Mouse (Mus musculus) midbrain, postnatal 0 days (tissue): ENCODE data around the gene Prf1. TPM values are rescaled to one million over a fixed set of nuclear protein-coding genes. Genes with fewer than 3 reads are reported as not detected.

ENCODE experiments used
- ATAC-seq: fragments of 200-750 bp; cut with Nextera tagmentation; 2 replicates; pipeline ENCODE4 v1.8.0; 2017; ENCODE audit warnings: moderate number of reproducible peaks, mild to moderate bottlenecking, moderate TSS enrichment, moderate library complexity; ENCODE audit not compliant: low FRiP score
- DNase-seq: peaks from one replicate; pipeline ENCODE4 v3.0.0-alpha.2; 2015; ENCODE audit warnings: low spot score
- H3K27ac ChIP-seq: fragments of 300-500 bp; sonication (generic); 2 replicates; pipeline ENCODE4 v1.5.1; 2014; ENCODE audit warnings: low read depth, mild to moderate bottlenecking, low read length, mixed read lengths
- H3K27me3 ChIP-seq: fragments of 300-500 bp; sonication (generic); 2 replicates; pipeline ENCODE4 v1.6.1; 2014; ENCODE audit warnings: low read length, control low read depth, mixed read lengths; ENCODE audit not compliant: insufficient read depth
- H3K36me3 ChIP-seq: fragments of 300-500 bp; sonication (generic); 2 replicates; pipeline ENCODE4 v1.6.1; 2014; ENCODE audit warnings: low read length, control low read depth, mixed read lengths; ENCODE audit not compliant: insufficient read depth
- H3K4me1 ChIP-seq: fragments of 300-500 bp; sonication (generic); 2 replicates; pipeline ENCODE4 v1.6.1; 2014; ENCODE audit warnings: mild to moderate bottlenecking, control low read depth, antibody characterized with exemption, low read length, mixed read lengths; ENCODE audit not compliant: insufficient read depth
- H3K4me2 ChIP-seq: fragments of 300-500 bp; sonication (generic); 2 replicates; pipeline ENCODE4 v1.6.1; 2014; ENCODE audit warnings: low read depth, mild to moderate bottlenecking, low read length, mixed read lengths; ENCODE audit not compliant: poor library complexity, severe bottlenecking
- H3K4me3 ChIP-seq: fragments of 300-500 bp; sonication (generic); 2 replicates; pipeline ENCODE4 v1.5.1; 2014; ENCODE audit warnings: low read depth, mild to moderate bottlenecking, low read length, moderate library complexity
- H3K9ac ChIP-seq: fragments of 300-500 bp; sonication (generic); replicated peaks from 2 replicates; pipeline ENCODE4 v1.6.1; 2014; ENCODE audit warnings: mild to moderate bottlenecking, low read length, moderate library complexity, mixed read lengths; ENCODE audit not compliant: poor library complexity, severe bottlenecking
- H3K9me3 ChIP-seq: fragments of 300-500 bp; sonication (generic); 2 replicates; pipeline ENCODE4 v1.6.1; 2016; ENCODE audit warnings: low read length, control low read depth
- CTCF ChIP-seq: IDR thresholded peaks from 2 replicates; pipeline ENCODE4 v1.5.1; 2016; ENCODE audit warnings: antibody characterized with exemption, mild to moderate bottlenecking
- WGBS: fragments of 180-500 bp; shearing (Covaris S2); extraction: QIAGEN DNeasy Blood & Tissue Kit; methylation state at CpG from one replicate; pipeline ENCODE4 v1.1.7; 2014; 5-methylcytosine and 5-hydroxymethylcytosine counted together
- polyA plus RNA-seq: library from polyadenylated mRNA; unstranded; fragments of >200 nt; fragmentation: Nextera tagmentation; extraction: Ambion mirVana; gene quantifications from 2 replicates; pipeline ENCODE4 v1.2.1, GENCODE M21; 2015
- total RNA-seq: library from RNA; depleted of rRNA; stranded (reverse); fragments of >200 nt; gene quantifications from 2 replicates; pipeline ENCODE4 v1.2.3, GENCODE M21; 2014; rRNA removed

The Prf1 gene
- total and polyA plus RNA-seq, 2 experiments from 2014 or later: not detected

- no peaks in the 10 kb centered on the region for H3K4me1 ChIP-seq
- ATAC-seq (no peak), DNase-seq (no peak)
- H3K9me3 ChIP-seq: no peaks in the 10 kb centered on the region
- H3K27ac ChIP-seq: no peak overlapping the region
- no peak overlapping the region for H3K4me2 ChIP-seq
- H3K4me3 ChIP-seq: no peak overlapping the region
- WGBS: 93% methylated on average over 13 of the region's 13 CpGs
- H3K9ac ChIP-seq: no peak overlapping the region
- no peak for TF ChIP-seq CTCF
- H3K27me3 ChIP-seq: no peaks in the 10 kb centered on the region
- H3K36me3 ChIP-seq: peaks cover 7% of the 10 kb centered on the region
Measured at GRCm38 (mm10) chr10:61342750-61343149, 45.1 kb downstream of the Prf1 start.

GRCm38 (mm10) chr10:61343950-61344349, 46.3 kb downstream of the Prf1 start:
- ATAC-seq (no peak), DNase-seq (peak; percentile 35)
- Histone ChIP-seq H3K9me3 (no peaks in the 10 kb centered on the region), H3K4me1 (no peaks in the 10 kb centered on the region), H3K36me3 (peaks cover 15% of the 10 kb centered on the region), H3K4me3 (no peak overlapping the region), H3K4me2 (no peak overlapping the region), H3K27me3 (no peaks in the 10 kb centered on the region), H3K9ac (no peak overlapping the region), H3K27ac (no peak overlapping the region)
- WGBS: 57% methylated on average over 8 of the region's 8 CpGs
- TF ChIP-seq CTCF: peak; percentile 78

GRCm38 (mm10) chr10:61345179-61345578, 47.5 kb downstream of the Prf1 start:
- ATAC-seq: no peak
- peaks cover 22% of the 10 kb centered on the region for H3K36me3 ChIP-seq

GRCm38 (mm10) chr10:61346374-61346773, 48.7 kb downstream of the Prf1 start:
- no peaks in the 10 kb centered on the region for H3K4me1 ChIP-seq
- WGBS: 33% methylated on average over 10 of the region's 10 CpGs
- H3K36me3 ChIP-seq: peaks cover 27% of the 10 kb centered on the region
- no peaks in the 10 kb centered on the region for H3K27me3 ChIP-seq
- no peak for TF ChIP-seq CTCF
- H3K4me3 ChIP-seq: no peak overlapping the region
- H3K4me2 ChIP-seq: no peak overlapping the region
- H3K27ac ChIP-seq: no peak overlapping the region
- ATAC-seq: no peak
- H3K9me3 ChIP-seq: no peaks in the 10 kb centered on the region
- H3K9ac ChIP-seq: no peak overlapping the region
- DNase-seq: no peak

More at GRCm38 (mm10) chr10:61345179-61345578, 47.5 kb downstream of the Prf1 start:
- H3K4me1 ChIP-seq: no peaks in the 10 kb centered on the region
- H3K4me3 ChIP-seq: no peak overlapping the region
- H3K4me2 ChIP-seq: no peak overlapping the region
- no peaks in the 10 kb centered on the region for H3K9me3 ChIP-seq
- WGBS: 78% methylated on average over 8 of the region's 8 CpGs
- no peak for DNase-seq
- no peak overlapping the region for H3K9ac ChIP-seq
- no peak overlapping the region for H3K27ac ChIP-seq
- no peaks in the 10 kb centered on the region for H3K27me3 ChIP-seq
- TF ChIP-seq CTCF: no peak

GRCm38 (mm10) chr10:61351216-61351615, 53.6 kb downstream of the Prf1 start:
- Histone ChIP-seq H3K4me2 (no peak overlapping the region), H3K9ac (no peak overlapping the region), H3K9me3 (no peaks in the 10 kb centered on the region), H3K4me1 (no peaks in the 10 kb centered on the region), H3K27ac (no peak overlapping the region), H3K36me3 (peaks cover 31% of the 10 kb centered on the region), H3K4me3 (no peak overlapping the region), H3K27me3 (no peaks in the 10 kb centered on the region)
- DNase-seq (no peak), ATAC-seq (no peak)
- TF ChIP-seq CTCF: no peak
- WGBS: 77% methylated on average over 4 of the region's 4 CpGs

Other genes starting within 250 kb of the Prf1 start
- gene Pcbd1, start 208.5 kb upstream of the Prf1 start, total RNA-seq: 15.6 and 30.3 TPM in 2 replicates
- gene Pcbd1, start 208.5 kb upstream of the Prf1 start, polyA plus RNA-seq: 73.1 and 74.8 TPM in 2 replicates
- gene Sgpl1, start 150.1 kb upstream of the Prf1 start, total RNA-seq: 43.9 and 51.8 TPM in 2 replicates
- gene Sgpl1, start 150.1 kb upstream of the Prf1 start, polyA plus RNA-seq: 30.1 and 30.5 TPM in 2 replicates
- gene Tbata, start 125.9 kb upstream of the Prf1 start, total RNA-seq: 0.11 TPM in 1 of 2 replicates, not detected in the other
- 0.11 TPM in 1 of 2 replicates, not detected in the other for gene Tbata, start 125.9 kb upstream of the Prf1 start, polyA plus RNA-seq
- gene Adamts14, start 24.4 kb upstream of the Prf1 start, total RNA-seq: 1.1 and 1.6 TPM in 2 replicates
- 0.27 and 0.31 TPM in 2 replicates for gene Adamts14, start 24.4 kb upstream of the Prf1 start, polyA plus RNA-seq
- 25.2 and 27.1 TPM in 2 replicates for gene Pald1, start 85.7 kb downstream of the Prf1 start, total RNA-seq
- 16.0 and 16.8 TPM in 2 replicates for gene Pald1, start 85.7 kb downstream of the Prf1 start, polyA plus RNA-seq
- gene Nodal, start 120.1 kb downstream of the Prf1 start, total RNA-seq: 0.38 and 0.47 TPM in 2 replicates
- 0.26 and 0.37 TPM in 2 replicates for gene Nodal, start 120.1 kb downstream of the Prf1 start, polyA plus RNA-seq
- 14.2 and 18.5 TPM in 2 replicates for gene Eif4ebp2, start 154.8 kb downstream of the Prf1 start, total RNA-seq
- 24.9 and 27.0 TPM in 2 replicates for gene Eif4ebp2, start 154.8 kb downstream of the Prf1 start, polyA plus RNA-seq
- gene Lrrc20, start 178.0 kb downstream of the Prf1 start, total RNA-seq: 11.2 and 15.5 TPM in 2 replicates
- gene Lrrc20, start 178.0 kb downstream of the Prf1 start, polyA plus RNA-seq: 8.1 and 8.3 TPM in 2 replicates